Mouse (Mus musculus): ENCODE data around the gene U2af1l4.

The U2af1l4 gene

GRCm38 (mm10) chr7:30614454-30614853 is 51.4 kb downstream of the U2af1l4 start:
- no peak for DNase-seq

Data from retina, postnatal 1 day (tissue).